Mouse (Mus musculus) lung, embryonic 14.5 days (tissue): ENCODE data around the gene Dgkz. TPM values are rescaled to one million over a fixed set of nuclear protein-coding genes. Genes with fewer than 3 reads are reported as not detected.

Experiments used
- ATAC-seq: fragments of 200-750 bp; cut with Nextera tagmentation; 2 replicates; pipeline ENCODE4 v1.8.0; 2017; ENCODE audit warnings: mild to moderate bottlenecking, moderate TSS enrichment, moderate library complexity; ENCODE audit not compliant: insufficient read depth
- DNase-seq: peaks from one replicate; pipeline ENCODE4 v3.0.0-alpha.2; 2015
- H3K27ac ChIP-seq: fragments of 300-500 bp; sonication (generic); 2 replicates; pipeline ENCODE4 v1.5.1; 2014; ENCODE audit warnings: low read depth, mild to moderate bottlenecking, moderate library complexity
- H3K27me3 ChIP-seq: fragments of 300-500 bp; sonication (generic); 2 replicates; pipeline ENCODE4 v1.6.1; 2014; ENCODE audit warnings: low read length, control low read depth; ENCODE audit not compliant: insufficient read depth
- H3K36me3 ChIP-seq: fragments of 300-500 bp; sonication (generic); 2 replicates; pipeline ENCODE4 v1.6.1; 2014; ENCODE audit warnings: control low read depth; ENCODE audit not compliant: insufficient read depth
- H3K4me1 ChIP-seq: fragments of 300-500 bp; sonication (generic); 2 replicates; pipeline ENCODE4 v1.6.1; 2014; ENCODE audit warnings: antibody characterized with exemption, control low read depth; ENCODE audit not compliant: insufficient read depth
- H3K4me2 ChIP-seq: fragments of 300-500 bp; sonication (generic); 2 replicates; pipeline ENCODE4 v1.6.1; 2014; ENCODE audit warnings: mild to moderate bottlenecking
- H3K4me3 ChIP-seq: fragments of 300-500 bp; sonication (generic); 2 replicates; pipeline ENCODE4 v1.5.1; 2014; ENCODE audit warnings: low read depth, low read length
- H3K9ac ChIP-seq: fragments of 300-500 bp; sonication (generic); 2 replicates; pipeline ENCODE4 v1.6.1; 2014
- H3K9me3 ChIP-seq: fragments of 300-500 bp; sonication (generic); 2 replicates; pipeline ENCODE4 v1.6.1; 2016; ENCODE audit warnings: low read depth, low read length, control low read depth
- CTCF ChIP-seq: IDR thresholded peaks from 2 replicates; pipeline ENCODE4 v1.5.1; 2016; ENCODE audit warnings: antibody characterized with exemption, low read depth
- WGBS: fragments of 180-500 bp; shearing (Covaris S2); extraction: QIAGEN DNeasy Blood & Tissue Kit; methylation state at CpG from one replicate; pipeline ENCODE4 v1.1.7; 2014; 5-methylcytosine and 5-hydroxymethylcytosine counted together
- polyA plus RNA-seq: library from polyadenylated mRNA; unstranded; fragments of >200 nt; fragmentation: Nextera tagmentation; extraction: Ambion mirVana; gene quantifications from 2 replicates; pipeline ENCODE4 v1.2.1, GENCODE M21; 2014

The Dgkz gene
- polyA plus RNA-seq = 59.2 and 63.9 TPM in 2 replicates

DNA sequence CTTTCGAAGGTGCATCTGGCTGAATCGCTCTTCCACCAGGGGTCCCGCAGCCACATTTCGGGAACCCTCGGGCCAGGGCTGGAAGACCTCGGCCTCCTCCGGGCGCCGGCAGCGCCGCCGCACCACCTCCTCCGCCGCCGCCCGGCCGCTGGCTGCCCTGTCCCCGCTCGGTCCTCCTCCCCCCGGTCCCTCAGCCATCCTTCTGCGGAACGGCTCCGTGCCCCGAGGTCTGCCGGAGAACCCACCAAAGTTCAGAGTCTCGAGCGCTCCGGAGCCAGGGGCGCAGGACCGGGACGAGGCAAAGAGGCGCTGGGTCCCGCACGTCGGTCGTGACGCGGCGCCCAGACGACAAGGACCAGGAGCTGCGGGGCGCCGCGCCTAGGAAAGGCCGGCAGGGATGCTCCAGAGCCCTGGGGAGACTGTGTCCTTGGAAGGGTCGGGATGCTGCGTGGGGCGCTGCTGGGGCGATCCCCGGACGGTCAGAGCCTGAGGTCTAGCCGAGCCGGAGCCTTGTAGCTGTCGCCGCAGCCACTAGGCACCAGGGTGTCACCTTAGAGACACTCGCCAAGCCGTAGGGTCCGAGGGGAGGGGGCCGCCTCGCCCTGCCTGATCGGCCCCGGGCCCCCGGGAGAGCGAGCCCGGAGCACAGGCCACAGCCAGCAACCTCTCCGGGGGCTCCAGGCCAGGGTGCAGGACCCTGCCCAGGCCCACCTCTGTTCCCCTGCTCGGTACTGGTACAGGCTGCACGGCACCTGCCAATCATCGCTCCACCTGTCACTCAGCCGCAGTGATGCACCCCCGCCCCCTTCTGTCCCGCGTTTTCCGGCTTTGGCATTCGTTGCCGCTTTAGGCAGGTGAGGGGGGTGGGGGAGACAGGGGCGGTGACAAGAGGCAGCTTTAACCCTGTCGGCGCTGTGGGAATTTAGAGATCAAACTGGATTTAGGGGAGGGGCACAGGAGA lies at the start of gene Dgkz:
TSS of gene Dgkz (minus strand) at position 284 of the 961 bp plus-strand sequence.
- Histone ChIP-seq H3K27me3 (peaks cover 37% of the 10 kb centered on the region), H3K4me2 (peak within 1 kb of the TSS; percentile 67), H3K9ac (peak within 1 kb of the TSS; percentile 36; the same call in 1 of the 2 replicates), H3K4me3 (peak within 1 kb of the TSS; percentile 41), H3K27ac (no peak within 1 kb of the TSS), H3K36me3 (no peaks in the 10 kb centered on the region), H3K9me3 (no peaks in the 10 kb centered on the region), H3K4me1 (peaks cover 29% of the 10 kb centered on the region)
- DNase-seq = no peak
- TF ChIP-seq CTCF = no peak
- 2% methylated on average over 79 of the region's 79 CpGs for WGBS
- ATAC-seq = 0 out of 2 replicates have a peak, but pooled peaks have one; percentile 15

DNA sequence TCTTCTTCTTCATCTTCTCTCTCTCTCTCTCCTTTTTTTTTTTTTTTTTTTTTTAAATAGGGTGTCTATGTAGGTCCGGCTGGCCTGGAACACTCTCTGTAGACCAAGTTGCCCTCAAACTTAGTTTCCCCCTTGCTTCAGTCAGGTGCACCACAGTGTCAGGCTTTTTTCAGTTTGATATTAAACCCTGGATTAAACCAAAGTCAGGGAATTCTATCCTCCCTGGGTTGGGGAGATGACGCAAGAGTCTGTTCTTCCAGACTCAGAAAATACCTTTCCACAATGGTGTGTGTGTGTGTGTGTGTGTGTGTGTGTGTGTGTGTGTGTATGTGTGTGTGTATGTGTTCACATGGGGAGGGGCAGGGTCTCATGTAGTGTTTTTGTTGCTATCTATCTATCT lies 49.5 kb upstream of the Dgkz start:
- 89% methylated on average over 2 of the region's 2 CpGs for WGBS

DNA sequence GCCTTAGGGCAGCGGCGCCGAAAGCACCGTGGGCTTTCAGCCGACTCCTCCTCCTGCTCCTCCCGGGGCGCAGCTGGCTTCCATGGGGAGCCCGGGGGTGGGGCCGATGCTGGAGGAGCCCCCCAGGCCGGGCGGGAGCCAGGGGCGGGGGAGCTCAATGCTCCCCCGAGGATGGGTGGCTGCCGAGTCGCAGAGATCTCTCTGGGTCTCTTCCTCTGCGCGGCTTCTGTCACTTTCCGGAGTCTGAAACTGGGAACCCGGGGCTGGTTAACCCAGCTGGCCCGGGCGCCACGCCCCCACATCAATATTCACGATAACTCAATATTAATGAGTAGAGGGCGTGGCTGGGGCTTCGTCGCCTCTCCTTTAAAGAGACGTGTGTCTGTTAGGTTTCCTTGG lies 48.6 kb upstream of the Dgkz start, which contains the start of gene Creb3l1:
TSS of gene Creb3l1 (minus strand) at position 229 of the 399 bp plus-strand sequence.
- under 1% methylated on average over 25 of the region's 27 CpGs for WGBS
- no peaks in the 10 kb centered on the region for H3K36me3 ChIP-seq
- DNase-seq = peak; percentile 93
- H3K4me1 ChIP-seq = peaks cover 21% of the 10 kb centered on the region
- H3K9me3 ChIP-seq = no peaks in the 10 kb centered on the region
- peak; percentile 30 for ATAC-seq
- H3K4me2 ChIP-seq = peak within 1 kb of the TSS; percentile 93
- H3K27ac ChIP-seq = peak within 1 kb of the TSS; percentile 86
- no peak for TF ChIP-seq CTCF
- H3K4me3 ChIP-seq = peak within 1 kb of the TSS; percentile 77
- H3K27me3 ChIP-seq = 0 out of 2 replicates have a peak, but pooled peaks cover 3% of the 10 kb centered on the region
- peak within 1 kb of the TSS; percentile 65 for H3K9ac ChIP-seq

More for the DNA sequence above, 49.5 kb upstream of the Dgkz start:
- TF ChIP-seq CTCF = no peak
- H3K4me1 ChIP-seq = peaks cover 16% of the 10 kb centered on the region
- H3K9me3 ChIP-seq = no peaks in the 10 kb centered on the region
- no peak overlapping the region for H3K27ac ChIP-seq
- no peak overlapping the region for H3K4me3 ChIP-seq
- ATAC-seq = no peak
- H3K4me2 ChIP-seq = no peak overlapping the region
- no peaks in the 10 kb centered on the region for H3K36me3 ChIP-seq
- 0 out of 2 replicates have a peak, but pooled peaks cover 3% of the 10 kb centered on the region for H3K27me3 ChIP-seq
- no peak for DNase-seq
- H3K9ac ChIP-seq = no peak overlapping the region

DNA sequence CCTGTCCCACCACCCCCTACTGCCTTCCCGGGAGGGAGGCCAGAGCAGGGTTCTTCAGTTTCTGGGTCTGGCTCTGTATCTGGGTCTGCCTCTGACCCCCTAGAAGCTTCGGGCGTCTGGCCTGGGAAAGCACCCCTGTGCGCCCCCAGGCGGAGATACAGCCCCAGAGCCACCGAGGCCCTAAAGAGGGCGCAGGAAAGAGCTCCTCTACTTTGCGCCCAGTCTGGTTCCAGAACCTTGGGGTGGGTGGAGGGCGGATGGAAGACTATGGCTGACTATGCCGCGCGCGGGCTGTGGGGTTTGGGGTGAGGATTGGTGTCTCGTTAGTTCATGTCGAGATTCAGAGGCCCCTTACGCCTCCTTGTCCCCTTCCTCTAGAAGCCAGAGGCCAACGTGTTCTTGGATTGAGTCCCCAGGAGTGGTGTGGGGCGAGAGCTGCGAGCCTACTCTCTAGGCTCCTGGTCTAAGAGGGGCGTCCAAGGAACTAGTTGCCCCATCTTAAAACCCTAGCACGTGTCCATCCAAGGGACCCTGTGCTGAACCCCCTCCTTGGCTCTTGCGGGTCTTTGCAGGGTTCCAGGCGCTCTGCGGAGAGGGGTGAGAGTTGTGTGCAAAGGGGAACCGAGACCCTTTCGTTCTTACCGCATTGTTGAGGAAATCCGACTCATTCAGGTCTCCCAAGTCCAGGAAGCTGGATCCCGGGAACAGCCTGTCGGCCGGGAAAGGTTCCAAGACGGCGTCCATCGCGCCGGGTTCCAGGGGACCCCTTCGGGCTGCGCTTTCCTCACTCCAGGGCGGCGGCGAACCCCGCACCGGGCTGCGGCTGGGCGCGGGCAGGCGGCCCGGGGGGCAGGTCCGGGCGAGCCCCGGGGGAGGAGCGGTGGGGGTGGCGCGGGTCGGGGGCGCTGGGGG lies 48.0 kb upstream of the Dgkz start:
- Histone ChIP-seq H3K4me2 (peak overlapping the region; percentile 93), H3K27me3 (0 out of 2 replicates have a peak, but pooled peaks cover 3% of the 10 kb centered on the region), H3K9me3 (no peaks in the 10 kb centered on the region), H3K4me3 (peak overlapping the region; percentile 77), H3K4me1 (peaks cover 24% of the 10 kb centered on the region), H3K36me3 (no peaks in the 10 kb centered on the region), H3K27ac (peak overlapping the region; percentile 86), H3K9ac (peak overlapping the region; percentile 65)
- ATAC-seq (peak; percentile 53), DNase-seq (peak; percentile 84)
- WGBS = 2% methylated on average over 56 of the region's 56 CpGs
- peak; percentile 68 for TF ChIP-seq CTCF

DNA sequence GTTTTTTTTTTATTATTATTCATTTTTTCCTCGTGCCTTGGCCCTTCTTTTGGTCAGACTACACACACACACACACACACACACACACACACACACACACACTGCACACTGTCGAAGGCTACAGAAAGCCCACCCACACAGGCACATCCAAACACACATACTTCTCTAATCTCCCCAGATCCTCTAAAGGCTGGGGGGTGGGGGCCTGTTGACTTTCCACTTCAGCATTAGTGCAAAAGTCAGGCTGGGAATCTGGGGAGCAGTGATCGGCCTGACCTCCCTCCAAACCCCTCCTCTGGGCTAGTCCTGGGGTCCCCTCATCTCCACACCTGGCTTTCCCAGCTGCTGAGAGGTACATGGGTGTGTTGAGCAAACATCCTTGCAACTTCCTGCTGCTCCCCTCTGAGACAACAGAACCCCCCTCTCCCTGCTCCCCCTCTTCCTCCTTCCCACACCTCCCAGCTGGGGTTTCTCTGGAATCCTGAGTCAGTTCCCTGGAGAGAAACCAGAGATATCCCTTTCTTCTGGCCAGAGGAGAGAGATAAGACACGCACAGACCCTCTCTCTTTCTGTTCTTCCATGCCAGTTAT lies 45.1 kb upstream of the Dgkz start:
- peak; percentile 69 for DNase-seq
- H3K9me3 ChIP-seq = no peaks in the 10 kb centered on the region
- H3K9ac ChIP-seq = 0 out of 2 replicates have a peak overlapping the region, but pooled peaks have one; percentile 6
- no peak overlapping the region for H3K4me3 ChIP-seq
- no peak for TF ChIP-seq CTCF
- WGBS = 5% methylated on average over 4 of the region's 4 CpGs
- 0 out of 2 replicates have a peak, but pooled peaks cover 2% of the 10 kb centered on the region for H3K27me3 ChIP-seq
- no peaks in the 10 kb centered on the region for H3K36me3 ChIP-seq
- peaks cover 38% of the 10 kb centered on the region for H3K4me1 ChIP-seq
- peak; percentile 15; the same call in 1 of the 2 replicates for ATAC-seq
- H3K4me2 ChIP-seq = peak overlapping the region; percentile 93
- H3K27ac ChIP-seq = peak overlapping the region; percentile 80; the same call in 1 of the 2 replicates

DNA sequence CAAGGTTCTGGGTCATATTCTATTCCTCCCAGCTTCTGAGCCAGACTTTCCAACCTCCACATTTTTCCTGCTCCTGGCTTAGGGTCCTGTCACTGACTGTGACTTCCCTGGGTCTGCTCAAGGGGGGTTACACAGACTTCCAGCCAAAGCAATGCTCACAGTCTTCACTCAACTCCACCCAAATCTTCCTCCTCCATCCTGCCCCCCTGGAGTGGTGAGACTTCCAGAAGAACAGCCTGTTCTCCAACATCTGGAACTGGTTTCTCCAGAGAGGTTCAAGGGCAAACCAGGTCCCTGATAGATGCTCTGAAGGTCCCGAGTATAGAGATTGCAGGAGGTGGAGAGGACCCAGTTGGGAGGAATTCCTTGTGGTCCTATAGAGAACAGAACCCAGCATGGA lies 41.8 kb upstream of the Dgkz start:
- Histone ChIP-seq H3K36me3 (no peaks in the 10 kb centered on the region), H3K27ac (peak overlapping the region; percentile 88), H3K9ac (no peak overlapping the region), H3K4me2 (0 out of 2 replicates have a peak overlapping the region, but pooled peaks have one; percentile 22), H3K9me3 (no peaks in the 10 kb centered on the region), H3K27me3 (no peaks in the 10 kb centered on the region), H3K4me1 (peaks cover 52% of the 10 kb centered on the region), H3K4me3 (no peak overlapping the region)
- WGBS = 29% methylated on average over 1 of the region's 1 CpGs
- DNase-seq (no peak), ATAC-seq (no peak; the same call in 1 of the 2 replicates)
- no peak for TF ChIP-seq CTCF
